Mouse (Mus musculus) limb, embryonic 15.5 days (tissue): ENCODE measurements around the gene Nqo2. TPM values are rescaled to one million over a fixed set of nuclear protein-coding genes. Genes with fewer than 3 reads are reported as not detected.

Experiments used
- ATAC-seq: fragments of 200-750 bp; cut with Nextera tagmentation; 2 replicates; pipeline ENCODE4 v1.8.0; 2017; ENCODE audit warnings: low read depth, moderate TSS enrichment; ENCODE audit not compliant: insufficient number of reproducible peaks, low FRiP score, low TSS enrichment
- H3K27ac ChIP-seq: fragments of 300-500 bp; sonication (generic); 2 replicates; pipeline ENCODE4 v1.5.1; 2015; ENCODE audit warnings: moderate library complexity, mild to moderate bottlenecking, inconsistent platforms
- H3K27me3 ChIP-seq: fragments of 300-500 bp; sonication (generic); 2 replicates; pipeline ENCODE4 v1.6.1; 2015; ENCODE audit warnings: inconsistent platforms
- H3K36me3 ChIP-seq: fragments of 300-500 bp; sonication (generic); 2 replicates; pipeline ENCODE4 v1.6.1; 2015; ENCODE audit warnings: inconsistent platforms
- H3K4me1 ChIP-seq: fragments of 300-500 bp; sonication (generic); 2 replicates; pipeline ENCODE4 v1.6.1; 2015; ENCODE audit warnings: inconsistent platforms
- H3K4me2 ChIP-seq: fragments of 300-500 bp; sonication (generic); 2 replicates; pipeline ENCODE4 v1.6.1; 2015; ENCODE audit warnings: mild to moderate bottlenecking, inconsistent platforms
- H3K4me3 ChIP-seq: fragments of 300-500 bp; sonication (generic); 2 replicates; pipeline ENCODE4 v1.5.1; 2015; ENCODE audit warnings: mild to moderate bottlenecking, inconsistent platforms
- H3K9ac ChIP-seq: fragments of 300-500 bp; sonication (generic); 2 replicates; pipeline ENCODE4 v1.6.1; 2015; ENCODE audit warnings: inconsistent platforms
- H3K9me3 ChIP-seq: fragments of 300-500 bp; sonication (generic); 2 replicates; pipeline ENCODE4 v1.6.1; 2016; ENCODE audit warnings: inconsistent platforms
- WGBS: fragments of 180-500 bp; shearing (Covaris S2); methylation state at CpG from one replicate; pipeline ENCODE4 v1.1.7; 2015; 5-methylcytosine and 5-hydroxymethylcytosine counted together
- polyA plus RNA-seq: library from polyadenylated mRNA; unstranded; fragments of >200 nt; fragmentation: Nextera tagmentation; extraction: Ambion mirVana; gene quantifications from 2 replicates; pipeline ENCODE4 v1.2.1, GENCODE M21; 2015

Gene Nqo2
- polyA plus RNA-seq, 1 experiment from 2014 or later, result 13.8 TPM

DNA sequence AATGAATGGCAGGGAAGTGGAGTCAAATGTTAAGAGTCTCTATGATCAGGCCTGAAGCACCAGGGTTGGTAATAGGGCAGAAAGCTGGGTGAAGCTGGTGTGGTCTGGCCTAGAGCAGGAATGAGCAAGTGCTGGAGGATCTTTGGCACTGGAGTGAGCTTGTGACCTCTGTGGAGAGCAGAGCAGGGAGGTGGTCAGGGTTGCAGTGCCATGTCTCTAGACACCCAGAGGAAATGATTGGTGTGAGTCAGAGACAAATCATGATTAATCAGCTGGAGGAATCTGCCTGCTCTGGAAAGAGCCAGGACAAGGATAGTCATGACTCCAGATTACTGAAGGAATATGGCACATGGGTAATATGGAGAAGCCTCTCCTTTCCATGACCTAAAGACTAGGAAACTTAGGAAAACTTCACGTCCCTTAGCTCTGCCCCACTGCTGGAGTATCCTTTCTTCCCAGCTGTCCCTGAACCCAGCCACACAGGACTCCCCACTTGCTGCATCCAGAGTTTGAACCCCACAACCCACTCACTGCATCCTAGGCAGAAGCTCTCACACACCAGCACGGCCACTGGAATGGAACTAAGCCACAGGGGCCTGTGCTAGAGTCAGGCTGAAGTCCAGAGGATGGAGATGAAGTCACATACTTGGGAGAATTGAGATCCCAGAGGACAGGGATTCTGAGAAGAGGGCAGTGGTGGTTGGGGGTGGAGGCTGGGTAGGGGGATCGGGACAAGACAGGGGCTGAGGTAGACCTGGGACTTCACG is 13.0 kb upstream of the Nqo2 start:
- ATAC-seq, result no peak
- no peak overlapping the region for H3K9ac ChIP-seq
- no peak overlapping the region for H3K4me3 ChIP-seq
- 85% methylated on average over 4 of the region's 4 CpGs for WGBS
- no peaks in the 10 kb centered on the region for H3K9me3 ChIP-seq
- H3K36me3 ChIP-seq, result no peaks in the 10 kb centered on the region
- H3K4me1 ChIP-seq, result no peaks in the 10 kb centered on the region
- no peak overlapping the region for H3K27ac ChIP-seq
- H3K27me3 ChIP-seq, result no peaks in the 10 kb centered on the region
- no peak overlapping the region for H3K4me2 ChIP-seq

DNA sequence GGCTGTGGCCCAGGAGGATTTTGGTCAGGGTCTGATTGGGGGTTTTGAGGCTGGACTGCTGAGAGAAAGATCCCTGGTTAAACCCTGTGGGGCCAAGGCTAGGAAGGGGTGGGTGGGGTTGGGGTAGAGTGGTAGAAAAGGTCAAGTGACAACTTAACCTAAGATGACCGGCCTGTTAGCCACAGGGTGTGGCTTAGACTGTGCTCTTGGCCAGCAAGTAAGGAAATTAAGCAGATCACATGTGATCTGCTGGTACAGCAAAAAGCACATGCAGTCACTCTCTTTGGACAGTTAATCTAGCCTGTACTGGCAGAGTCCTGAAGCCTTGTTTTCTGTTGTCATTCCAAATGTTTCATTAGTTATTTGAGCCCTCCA is 12.4 kb upstream of the Nqo2 start:
- ATAC-seq, result no peak
- no peaks in the 10 kb centered on the region for H3K27me3 ChIP-seq
- no peaks in the 10 kb centered on the region for H3K9me3 ChIP-seq
- H3K4me1 ChIP-seq, result no peaks in the 10 kb centered on the region
- 61% methylated on average over 1 of the region's 1 CpGs for WGBS
- H3K4me3 ChIP-seq, result no peak overlapping the region
- H3K4me2 ChIP-seq, result no peak overlapping the region
- no peak overlapping the region for H3K27ac ChIP-seq
- no peak overlapping the region for H3K9ac ChIP-seq
- no peaks in the 10 kb centered on the region for H3K36me3 ChIP-seq

DNA sequence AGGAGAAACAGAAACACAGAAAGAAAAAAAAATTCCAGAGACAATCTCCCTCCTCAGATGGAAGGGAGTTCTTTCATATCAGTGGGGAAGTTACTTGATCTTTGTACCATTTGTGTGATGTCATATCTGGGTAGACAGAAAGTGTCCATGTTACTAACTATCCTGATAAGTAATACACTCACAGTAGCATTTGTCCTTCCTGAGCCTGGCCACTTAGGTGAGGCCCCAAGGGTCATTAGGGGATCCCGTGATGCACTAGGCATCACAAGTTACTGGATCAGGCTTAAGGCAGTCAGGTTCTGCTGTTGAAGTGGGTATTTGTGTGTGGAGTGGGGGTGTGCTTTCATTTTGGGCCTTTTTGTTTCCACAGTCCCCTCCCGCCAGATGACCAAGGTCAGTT is 11.5 kb upstream of the Nqo2 start:
- Histone ChIP-seq H3K4me1 (no peaks in the 10 kb centered on the region), H3K9ac (no peak overlapping the region), H3K36me3 (no peaks in the 10 kb centered on the region), H3K27ac (no peak overlapping the region), H3K4me3 (no peak overlapping the region), H3K9me3 (no peaks in the 10 kb centered on the region), H3K4me2 (no peak overlapping the region), H3K27me3 (no peaks in the 10 kb centered on the region)
- ATAC-seq, result no peak
- 84% methylated on average over 2 of the region's 2 CpGs for WGBS

DNA sequence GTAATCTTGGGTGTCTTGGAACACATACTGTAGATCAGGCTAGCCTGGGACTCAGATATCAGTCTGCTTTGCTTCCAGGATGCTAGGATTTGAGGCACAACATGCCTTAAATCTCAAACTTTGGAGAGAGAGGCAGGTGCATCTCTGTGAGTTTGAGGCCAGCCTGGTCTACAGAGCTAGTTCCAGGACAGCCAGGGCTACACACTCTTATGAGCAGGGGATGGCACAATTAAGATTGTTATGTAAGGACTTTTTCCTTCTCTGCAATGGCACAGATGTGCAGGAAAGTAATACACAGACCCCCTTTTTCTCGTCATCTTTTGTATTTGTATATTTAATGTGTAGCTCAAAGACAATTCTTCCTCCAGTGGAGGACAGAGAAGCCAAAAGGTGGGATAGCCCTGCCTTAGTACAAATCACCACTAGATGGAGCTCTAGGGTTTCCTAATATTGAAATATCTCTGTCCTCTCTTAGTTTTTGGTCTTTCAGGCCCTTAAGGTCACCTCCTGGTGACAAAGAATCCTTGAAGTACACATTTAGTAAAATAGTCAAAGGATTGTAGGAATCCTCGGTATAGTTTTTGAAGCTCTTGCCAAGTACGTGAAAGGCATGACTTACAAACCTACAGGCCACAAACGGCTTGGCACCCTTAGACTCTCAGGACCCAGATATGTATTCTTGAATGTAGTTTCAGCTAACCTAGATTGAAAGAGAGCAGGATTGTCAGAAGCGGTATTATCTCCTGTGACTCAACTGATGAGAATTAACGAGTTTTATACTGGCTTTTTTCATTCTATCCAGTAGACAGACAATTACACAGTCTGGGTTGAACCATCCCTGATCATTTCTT is 7.7 kb upstream of the Nqo2 start:
- Histone ChIP-seq H3K4me2 (no peak overlapping the region), H3K9me3 (no peaks in the 10 kb centered on the region), H3K9ac (no peak overlapping the region), H3K36me3 (no peaks in the 10 kb centered on the region), H3K27ac (no peak overlapping the region), H3K4me3 (no peak overlapping the region), H3K27me3 (no peaks in the 10 kb centered on the region), H3K4me1 (no peaks in the 10 kb centered on the region)
- WGBS, result 40% methylated on average over 6 of the region's 6 CpGs
- ATAC-seq, result no peak

DNA sequence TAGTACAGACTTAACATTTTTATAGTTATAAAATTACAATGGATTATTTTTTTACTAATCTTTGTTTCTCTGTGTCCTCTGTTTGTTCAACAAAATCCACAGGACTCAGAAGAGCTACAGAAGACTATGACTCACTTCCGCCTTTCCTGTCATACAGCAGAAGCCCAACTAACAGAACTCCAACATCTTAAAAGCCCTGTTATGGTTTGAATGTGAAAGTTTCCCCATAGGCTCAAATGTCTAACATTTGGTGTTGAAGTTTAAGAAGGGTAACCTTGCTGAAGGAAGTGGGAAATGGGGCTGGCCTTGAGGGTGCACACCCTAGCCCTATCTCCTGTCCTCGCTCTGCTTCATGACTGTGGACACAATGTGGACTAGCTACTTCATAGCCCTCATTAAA is 4.7 kb upstream of the Nqo2 start:
- Histone ChIP-seq H3K36me3 (no peaks in the 10 kb centered on the region), H3K27ac (no peak overlapping the region), H3K4me2 (no peak overlapping the region), H3K4me3 (no peak overlapping the region), H3K27me3 (no peaks in the 10 kb centered on the region), H3K9me3 (no peaks in the 10 kb centered on the region), H3K9ac (no peak overlapping the region), H3K4me1 (no peaks in the 10 kb centered on the region)
- no peak for ATAC-seq
- 92% methylated on average over 2 of the region's 2 CpGs for WGBS

DNA sequence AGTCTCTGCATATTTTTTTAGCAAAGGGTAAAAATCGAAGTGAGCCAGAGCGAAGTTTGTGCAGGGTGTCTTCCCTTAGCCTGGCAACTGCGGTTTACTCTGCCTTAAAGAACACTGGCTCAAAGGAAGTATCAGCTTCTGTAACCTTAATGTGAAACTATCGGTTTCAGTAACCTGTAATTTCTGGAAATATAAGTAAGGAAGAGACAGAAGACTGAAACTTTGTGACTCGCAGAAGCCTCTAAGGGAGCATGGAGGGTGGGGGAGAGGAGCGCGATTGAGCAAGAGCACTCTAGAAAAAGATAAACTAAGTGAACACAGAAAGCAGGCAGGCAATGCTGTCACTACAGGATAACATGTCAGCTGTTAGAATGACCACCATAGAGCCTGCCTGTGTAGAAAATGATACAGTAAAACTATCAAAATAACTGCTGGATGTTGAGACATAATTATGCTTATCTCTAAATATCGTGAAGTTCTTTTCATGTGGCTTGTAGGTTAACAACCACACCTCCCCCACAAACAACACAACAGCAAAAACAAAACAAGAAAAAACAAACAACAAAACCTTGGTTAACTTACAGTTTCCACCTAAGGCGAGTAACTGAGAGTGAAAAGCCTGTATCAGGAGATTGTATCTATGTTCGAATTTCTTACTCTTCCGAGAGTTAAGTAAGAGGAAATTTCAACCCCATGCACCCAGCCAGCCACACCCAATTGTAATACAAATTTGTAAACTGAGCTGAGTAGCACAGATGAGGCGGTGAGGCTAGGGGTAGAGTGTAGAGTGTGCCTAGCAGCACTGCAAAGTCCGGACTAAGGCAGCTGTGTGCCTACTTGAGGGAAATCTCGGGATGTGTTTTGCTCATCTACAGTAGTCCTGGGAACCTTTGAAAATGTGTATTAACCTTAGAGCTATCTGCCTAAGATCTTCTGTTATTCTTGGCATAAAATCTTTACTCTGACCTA is 853 bp downstream of the Nqo2 start:
- WGBS, result 19% methylated on average over 14 of the region's 14 CpGs
- Histone ChIP-seq H3K27me3 (no peaks in the 10 kb centered on the region), H3K27ac (peak overlapping the region; percentile 91), H3K4me1 (peaks cover 5% of the 10 kb centered on the region; the same call in 1 of the 2 replicates), H3K36me3 (no peaks in the 10 kb centered on the region), H3K4me3 (peak overlapping the region; percentile 58), H3K4me2 (peak overlapping the region; percentile 68), H3K9ac (peak overlapping the region; percentile 60), H3K9me3 (no peaks in the 10 kb centered on the region)
- ATAC-seq, result no peak

DNA sequence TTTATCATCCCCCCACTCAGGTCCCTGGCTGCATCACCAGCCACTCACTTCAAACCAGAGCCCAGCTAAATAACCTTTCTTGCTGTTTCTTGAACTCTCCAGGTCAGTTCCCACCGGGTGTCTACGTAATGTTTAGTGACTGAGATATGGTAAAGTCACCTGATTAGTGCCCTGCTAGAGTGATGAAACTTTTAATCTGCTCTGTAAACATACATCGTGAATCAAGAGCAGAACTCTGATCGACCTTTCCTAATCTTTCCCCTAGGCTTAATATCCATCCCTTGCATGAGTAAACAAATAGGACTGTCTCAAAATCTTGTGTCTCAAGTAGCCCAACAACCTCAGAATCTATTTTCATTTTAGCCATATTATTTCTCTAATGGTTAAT is 1.5 kb downstream of the Nqo2 start:
- no peak for ATAC-seq
- Histone ChIP-seq H3K4me1 (peaks cover 5% of the 10 kb centered on the region; the same call in 1 of the 2 replicates), H3K36me3 (no peaks in the 10 kb centered on the region), H3K27ac (no peak overlapping the region), H3K27me3 (no peaks in the 10 kb centered on the region), H3K4me3 (0 out of 2 replicates have a peak overlapping the region, but pooled peaks have one; percentile 58), H3K9ac (no peak overlapping the region), H3K9me3 (no peaks in the 10 kb centered on the region), H3K4me2 (no peak overlapping the region)
- WGBS, result 73% methylated on average over 4 of the region's 4 CpGs

DNA sequence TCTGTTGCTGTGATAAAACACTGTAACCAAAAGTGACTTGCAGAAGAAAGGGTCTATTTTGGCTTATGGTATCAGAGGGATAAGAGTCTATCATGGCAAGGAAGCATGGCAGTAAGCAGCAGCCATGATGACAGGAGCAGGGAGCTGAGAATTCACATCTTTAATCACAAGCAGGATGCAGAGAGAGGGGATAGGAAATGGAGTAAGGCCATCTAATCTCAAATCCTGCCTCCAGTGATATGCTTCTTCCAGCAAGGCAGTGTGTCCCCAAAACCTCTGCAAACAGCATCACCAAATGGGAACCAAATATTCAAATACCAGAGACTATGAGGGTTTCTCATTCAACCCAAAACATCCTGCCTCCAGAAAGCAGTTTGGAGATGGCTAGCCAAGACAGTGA is 2.1 kb downstream of the Nqo2 start:
- H3K27me3 ChIP-seq, result no peaks in the 10 kb centered on the region
- H3K27ac ChIP-seq, result no peak overlapping the region
- no peak overlapping the region for H3K9ac ChIP-seq
- H3K9me3 ChIP-seq, result no peaks in the 10 kb centered on the region
- H3K36me3 ChIP-seq, result no peaks in the 10 kb centered on the region
- H3K4me3 ChIP-seq, result no peak overlapping the region
- no peak for ATAC-seq
- no peak overlapping the region for H3K4me2 ChIP-seq
- peaks cover 5% of the 10 kb centered on the region; the same call in 1 of the 2 replicates for H3K4me1 ChIP-seq

DNA sequence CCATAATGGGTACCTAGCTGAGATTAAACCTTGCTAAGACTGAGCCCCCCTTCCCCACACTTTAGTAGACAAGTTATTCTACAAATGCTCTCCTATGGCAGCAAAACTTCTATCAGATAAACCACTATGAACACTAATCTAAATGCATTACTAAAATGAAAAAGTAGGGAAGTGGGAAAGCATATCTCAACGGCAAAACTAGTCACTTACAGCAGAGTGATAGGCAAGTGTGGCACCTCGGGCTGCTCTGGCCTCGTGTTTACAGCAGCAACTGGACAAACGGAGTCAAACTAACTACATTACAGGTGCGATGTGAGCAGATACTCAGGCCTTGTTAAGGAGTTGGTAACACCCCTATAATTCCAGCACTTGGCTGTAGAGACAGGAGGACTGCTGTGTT is 25.1 kb downstream of the Nqo2 start:
- Histone ChIP-seq H3K9ac (no peak overlapping the region), H3K36me3 (peaks cover 8% of the 10 kb centered on the region; the same call in 1 of the 2 replicates), H3K4me2 (no peak overlapping the region), H3K9me3 (no peaks in the 10 kb centered on the region), H3K4me3 (no peak overlapping the region), H3K4me1 (no peaks in the 10 kb centered on the region), H3K27ac (no peak overlapping the region), H3K27me3 (no peaks in the 10 kb centered on the region)
- WGBS, result 76% methylated on average over 5 of the region's 5 CpGs
- ATAC-seq, result no peak

DNA sequence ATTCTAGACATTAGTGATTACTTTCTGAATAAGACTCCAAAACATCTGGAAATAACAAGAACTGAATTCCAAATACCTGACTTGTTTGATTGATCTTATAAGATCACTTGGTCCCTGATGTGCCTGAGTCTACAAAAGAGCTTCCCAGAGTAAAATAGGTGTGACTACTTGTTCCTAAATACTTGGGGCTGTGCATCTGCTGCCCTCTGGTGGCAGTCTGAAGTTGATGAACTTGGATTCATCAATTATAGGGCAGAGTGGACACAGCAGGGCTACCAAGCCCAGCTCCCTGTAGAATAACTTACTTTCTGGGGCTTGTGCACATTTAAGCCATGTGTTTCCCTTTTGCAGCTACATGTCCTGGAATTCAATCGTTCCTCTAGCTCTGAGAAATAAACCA is 30.7 kb downstream of the Nqo2 start:
- H3K27ac ChIP-seq, result no peak overlapping the region
- H3K4me2 ChIP-seq, result no peak overlapping the region
- ATAC-seq, result no peak
- no peaks in the 10 kb centered on the region for H3K9me3 ChIP-seq
- WGBS, result 19% methylated on average over 1 of the region's 1 CpGs
- H3K4me1 ChIP-seq, result no peaks in the 10 kb centered on the region
- no peak overlapping the region for H3K4me3 ChIP-seq
- peaks cover 7% of the 10 kb centered on the region; the same call in 1 of the 2 replicates for H3K36me3 ChIP-seq
- no peaks in the 10 kb centered on the region for H3K27me3 ChIP-seq
- no peak overlapping the region for H3K9ac ChIP-seq

DNA sequence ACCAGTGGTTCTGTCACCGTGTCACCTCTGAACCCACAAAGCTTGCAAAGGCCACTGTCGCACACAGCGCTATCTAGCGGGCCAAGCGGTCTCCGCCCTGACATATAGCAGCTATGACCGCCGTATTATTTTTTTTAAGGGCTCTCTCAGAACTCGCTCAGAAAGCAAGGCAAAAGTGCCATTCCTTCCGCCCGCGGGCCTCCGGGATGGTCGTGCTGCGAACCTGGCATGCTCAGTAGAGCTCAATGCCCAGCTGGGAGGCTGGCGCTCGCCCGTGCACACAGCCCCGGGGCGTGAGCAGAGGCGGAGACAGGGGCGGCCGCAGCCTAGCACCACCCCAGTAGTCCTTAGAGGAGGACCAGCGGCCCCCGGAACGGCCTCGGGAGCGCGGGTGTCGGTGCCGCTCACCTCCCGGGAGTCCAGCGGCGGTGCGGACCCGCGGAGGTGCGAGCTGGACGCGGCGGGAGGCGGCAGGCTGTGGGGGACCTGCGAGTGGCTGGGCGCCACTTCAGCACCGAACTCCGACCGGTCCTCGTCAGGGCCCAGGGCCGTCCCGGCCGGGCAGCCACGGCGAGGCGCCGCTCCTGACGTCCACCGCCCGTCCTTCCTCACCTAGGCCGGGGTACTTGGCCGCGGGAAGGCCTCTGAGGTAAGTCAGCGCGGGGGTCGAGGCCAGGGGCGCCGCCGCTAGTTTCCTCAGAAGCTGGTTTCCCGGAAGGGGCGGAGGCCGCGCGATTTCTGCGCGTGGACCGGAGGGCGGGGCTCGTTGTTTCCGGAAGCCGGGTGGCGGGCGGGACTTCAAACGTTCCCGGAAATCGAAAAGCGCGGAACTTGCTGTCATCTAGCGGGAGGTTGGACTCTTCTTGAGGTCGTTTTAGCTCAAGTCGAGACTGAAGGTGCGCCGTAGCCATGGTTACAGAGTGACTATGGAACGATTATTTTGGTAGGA is 37.8 kb downstream of the Nqo2 start, which contains the start of the genes Ripk1 and Serpinb6a:
TSS of gene Ripk1 (plus strand) at position 306 of the 949 bp plus-strand sequence.
TSS of gene Serpinb6a (minus strand) at position 737 of the 949 bp plus-strand sequence.
- WGBS, result under 1% methylated on average over 90 of the region's 92 CpGs
- Histone ChIP-seq H3K9me3 (no peaks in the 10 kb centered on the region), H3K4me3 (peak within 1 kb of the TSS; percentile 100), H3K4me2 (peak within 1 kb of the TSS; percentile 73), H3K9ac (peak within 1 kb of the TSS; percentile 89), H3K4me1 (peaks cover 6% of the 10 kb centered on the region), H3K27ac (peak within 1 kb of the TSS; percentile 94), H3K36me3 (peaks cover 3% of the 10 kb centered on the region; the same call in 1 of the 2 replicates), H3K27me3 (no peaks in the 10 kb centered on the region)
- ATAC-seq, result peak; percentile 97
